Mouse (Mus musculus): ENCODE measurements around the gene Cadm2. TPM values are rescaled to one million over a fixed set of nuclear protein-coding genes. Genes with fewer than 3 reads are reported as not detected.

Cadm2 gene
- polyA plus RNA-seq, 1 experiment from 2014 or later = 4.1 TPM

GRCm38 (mm10) chr16:66706476-66706875, 914.2 kb downstream of the Cadm2 start:
- H3K4me2 ChIP-seq = no peak overlapping the region
- H3K27me3 ChIP-seq = no peaks in the 10 kb centered on the region
- H3K36me3 ChIP-seq = no peaks in the 10 kb centered on the region
- H3K4me1 ChIP-seq (replicated peaks) = no peaks in the 10 kb centered on the region
- H3K9me3 ChIP-seq = no peaks in the 10 kb centered on the region
- ATAC-seq (ENCODE audit: insufficient number of reproducible peaks, insufficient read depth, low FRiP score, low TSS enrichment, low read depth) = no peak
- H3K27ac ChIP-seq = no peak overlapping the region
- WGBS = 76% methylated on average over 3 of the region's 3 CpGs
- no peak overlapping the region for H3K4me3 ChIP-seq (replicated peaks)
- no peak overlapping the region for H3K9ac ChIP-seq (replicated peaks)

GRCm38 (mm10) chr16:66694783-66695182, 925.9 kb downstream of the Cadm2 start:
- no peaks in the 10 kb centered on the region for H3K9me3 ChIP-seq
- no peak overlapping the region for H3K4me2 ChIP-seq
- H3K4me3 ChIP-seq (replicated peaks) = no peak overlapping the region
- H3K9ac ChIP-seq (replicated peaks) = no peak overlapping the region
- no peaks in the 10 kb centered on the region for H3K4me1 ChIP-seq (replicated peaks)
- ATAC-seq (ENCODE audit: insufficient number of reproducible peaks, insufficient read depth, low FRiP score, low TSS enrichment, low read depth) = no peak
- no peaks in the 10 kb centered on the region for H3K36me3 ChIP-seq
- no peaks in the 10 kb centered on the region for H3K27me3 ChIP-seq
- no peak overlapping the region for H3K27ac ChIP-seq

GRCm38 (mm10) chr16:66677241-66677640, 943.5 kb downstream of the Cadm2 start:
- no peak overlapping the region for H3K27ac ChIP-seq
- H3K36me3 ChIP-seq = no peaks in the 10 kb centered on the region
- ATAC-seq (ENCODE audit: insufficient number of reproducible peaks, insufficient read depth, low FRiP score, low TSS enrichment, low read depth) = no peak

GRCm38 (mm10) chr16:66651013-66651362, 969.7 kb downstream of the Cadm2 start:
- H3K4me2 ChIP-seq = no peak overlapping the region
- H3K36me3 ChIP-seq = no peaks in the 10 kb centered on the region
- no peak for ATAC-seq (ENCODE audit: insufficient number of reproducible peaks, insufficient read depth, low FRiP score, low TSS enrichment, low read depth)
- no peaks in the 10 kb centered on the region for H3K9me3 ChIP-seq
- H3K4me1 ChIP-seq (replicated peaks) = no peaks in the 10 kb centered on the region
- WGBS = 81% methylated on average over 1 of the region's 1 CpGs
- no peaks in the 10 kb centered on the region for H3K27me3 ChIP-seq
- H3K4me3 ChIP-seq (replicated peaks) = no peak overlapping the region
- H3K27ac ChIP-seq = no peak overlapping the region
- no peak overlapping the region for H3K9ac ChIP-seq (replicated peaks)

More at GRCm38 (mm10) chr16:66677241-66677640, 943.5 kb downstream of the Cadm2 start:
- Histone ChIP-seq H3K4me2 (no peak overlapping the region), H3K9ac (replicated peaks) (no peak overlapping the region), H3K4me3 (replicated peaks) (no peak overlapping the region), H3K9me3 (no peaks in the 10 kb centered on the region), H3K27me3 (no peaks in the 10 kb centered on the region), H3K4me1 (replicated peaks) (no peaks in the 10 kb centered on the region)

- H3K9ac ChIP-seq (replicated peaks) = no peak overlapping the region
- WGBS = 86% methylated on average over 11 of the region's 11 CpGs
- no peaks in the 10 kb centered on the region for H3K4me1 ChIP-seq (replicated peaks)
- ATAC-seq (ENCODE audit: insufficient number of reproducible peaks, insufficient read depth, low FRiP score, low TSS enrichment, low read depth) = no peak
- no peak overlapping the region for H3K4me3 ChIP-seq (replicated peaks)
- H3K36me3 ChIP-seq = no peaks in the 10 kb centered on the region
- no peaks in the 10 kb centered on the region for H3K27me3 ChIP-seq
- no peaks in the 10 kb centered on the region for H3K9me3 ChIP-seq
- H3K4me2 ChIP-seq = no peak overlapping the region
- no peak overlapping the region for H3K27ac ChIP-seq
These were observed 970.2 kb downstream of the Cadm2 start for GRCm38 (mm10) chr16:66650348-66651012.

GRCm38 (mm10) chr16:66647798-66648197, 972.9 kb downstream of the Cadm2 start:
- Histone ChIP-seq H3K36me3 (no peaks in the 10 kb centered on the region), H3K4me1 (replicated peaks) (no peaks in the 10 kb centered on the region), H3K27me3 (no peaks in the 10 kb centered on the region), H3K9me3 (no peaks in the 10 kb centered on the region), H3K4me3 (replicated peaks) (no peak overlapping the region), H3K4me2 (no peak overlapping the region), H3K9ac (replicated peaks) (no peak overlapping the region), H3K27ac (no peak overlapping the region)
- no peak for ATAC-seq (ENCODE audit: insufficient number of reproducible peaks, insufficient read depth, low FRiP score, low TSS enrichment, low read depth)
- 55% methylated on average over 4 of the region's 4 CpGs for WGBS

- no peak overlapping the region for H3K9ac ChIP-seq (replicated peaks)
- no peak overlapping the region for H3K4me3 ChIP-seq (replicated peaks)
- H3K9me3 ChIP-seq = no peaks in the 10 kb centered on the region
- no peak for ATAC-seq (ENCODE audit: insufficient number of reproducible peaks, insufficient read depth, low FRiP score, low TSS enrichment, low read depth)
- H3K27ac ChIP-seq = no peak overlapping the region
- H3K36me3 ChIP-seq = no peaks in the 10 kb centered on the region
- H3K27me3 ChIP-seq = no peaks in the 10 kb centered on the region
- WGBS = 74% methylated on average over 4 of the region's 4 CpGs
- H3K4me2 ChIP-seq = no peak overlapping the region
- no peaks in the 10 kb centered on the region for H3K4me1 ChIP-seq (replicated peaks)
These were observed 977.1 kb downstream of the Cadm2 start for GRCm38 (mm10) chr16:66643606-66644005.

GRCm38 (mm10) chr16:66627527-66627926, 993.2 kb downstream of the Cadm2 start:
- Histone ChIP-seq H3K4me2 (no peak overlapping the region), H3K27me3 (no peaks in the 10 kb centered on the region), H3K27ac (no peak overlapping the region), H3K4me3 (replicated peaks) (no peak overlapping the region), H3K9me3 (no peaks in the 10 kb centered on the region), H3K9ac (replicated peaks) (no peak overlapping the region), H3K4me1 (replicated peaks) (no peaks in the 10 kb centered on the region), H3K36me3 (no peaks in the 10 kb centered on the region)
- no peak for ATAC-seq (ENCODE audit: insufficient number of reproducible peaks, insufficient read depth, low FRiP score, low TSS enrichment, low read depth)

- no peak for ATAC-seq (ENCODE audit: insufficient number of reproducible peaks, insufficient read depth, low FRiP score, low TSS enrichment, low read depth)
- Histone ChIP-seq H3K27ac (no peak overlapping the region), H3K9me3 (no peaks in the 10 kb centered on the region), H3K9ac (replicated peaks) (no peak overlapping the region), H3K36me3 (no peaks in the 10 kb centered on the region), H3K27me3 (no peaks in the 10 kb centered on the region), H3K4me1 (replicated peaks) (no peaks in the 10 kb centered on the region), H3K4me3 (replicated peaks) (no peak overlapping the region), H3K4me2 (no peak overlapping the region)
- 22% methylated on average over 1 of the region's 1 CpGs for WGBS
These were observed 998.3 kb downstream of the Cadm2 start for GRCm38 (mm10) chr16:66622423-66622822.

- Histone ChIP-seq H3K36me3 (no peaks in the 10 kb centered on the region), H3K9me3 (no peaks in the 10 kb centered on the region), H3K4me3 (replicated peaks) (no peak overlapping the region), H3K4me2 (no peak overlapping the region), H3K27ac (no peak overlapping the region), H3K27me3 (no peaks in the 10 kb centered on the region), H3K4me1 (replicated peaks) (no peaks in the 10 kb centered on the region), H3K9ac (replicated peaks) (no peak overlapping the region)
- WGBS = 81% methylated on average over 5 of the region's 5 CpGs
- ATAC-seq (ENCODE audit: insufficient number of reproducible peaks, insufficient read depth, low FRiP score, low TSS enrichment, low read depth) = no peak
These were observed 1008.1 kb downstream of the Cadm2 start for GRCm38 (mm10) chr16:66612624-66613023.

Measured in limb, embryonic 12.5 days (tissue).